In the genomic region with DNA sequence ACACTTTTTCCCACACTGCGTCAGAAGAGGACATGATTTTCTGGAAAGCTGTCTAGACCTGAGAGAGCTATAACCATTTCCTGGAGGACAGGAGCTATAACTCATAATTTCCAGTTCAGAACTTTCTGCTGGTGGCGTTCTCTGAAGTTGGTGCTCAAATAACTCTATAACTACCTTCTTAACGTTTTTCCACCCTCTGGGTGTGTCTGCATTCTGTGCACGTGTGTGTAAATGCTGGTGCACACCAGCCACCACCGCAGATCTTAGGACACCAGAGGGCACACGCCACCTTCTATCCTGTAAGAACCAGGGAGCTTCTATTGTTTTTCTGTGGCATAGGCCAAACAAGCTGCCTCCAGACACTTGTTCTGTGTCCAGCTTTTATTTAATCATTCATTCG, we compare ENCODE assay signal across 13 mouse cellular contexts.
"Had no signal": no experiment of that assay in that cellular context is flagged by ENCODE, and none has a peak within 500 bp of the region (broad histone marks: within the 10 kb centered on the region; RNA-seq: fewer than 3 reads in every experiment).

No protein-coding gene starts in this region.

- H3K27me3 ChIP-seq: kidney, embryonic 15.5 days; limb, embryonic 15.5 days; megakaryocyte, embryonic 14.5 days; midbrain, embryonic 15.5 days; neural tube, embryonic 13.5 days had no signal

- H3K36me3 ChIP-seq: kidney, embryonic 15.5 days; midbrain, embryonic 15.5 days; neural tube, embryonic 13.5 days had no signal

- H3K4me1 ChIP-seq: midbrain, embryonic 15.5 days had no signal

- DNase-seq: kidney, adult 2 months; kidney, postnatal 25 days; layer of hippocampus, postnatal 36 days; lung, postnatal 10 days; lung, postnatal 4 days; retina, postnatal 1 day; right cerebral cortex, postnatal 4 days; thymus, adult 18-20 months had no signal

- H3K4me3 ChIP-seq: kidney, embryonic 15.5 days; limb, embryonic 15.5 days; megakaryocyte, embryonic 14.5 days; midbrain, embryonic 15.5 days; neural tube, embryonic 13.5 days had no signal

- H3K9me3 ChIP-seq: kidney, embryonic 15.5 days; limb, embryonic 15.5 days; megakaryocyte, embryonic 14.5 days; midbrain, embryonic 15.5 days had no signal
